Mouse (Mus musculus) limb, embryonic 11.5 days (tissue): Measurements from ENCODE around the gene Chst11. TPM values are rescaled to one million over a fixed set of nuclear protein-coding genes. Genes with fewer than 3 reads are reported as not detected.

Experiments used
- ATAC-seq: fragments of 200-750 bp; cut with Nextera tagmentation; 2 replicates; pipeline ENCODE4 v1.8.0; 2017; ENCODE audit warnings: low read depth; ENCODE audit not compliant: insufficient number of reproducible peaks, low FRiP score, low TSS enrichment
- DNase-seq: peaks from one replicate; pipeline ENCODE4 v3.0.0-alpha.2; 2015; ENCODE audit warnings: low spot score
- H3K27ac ChIP-seq: fragments of 300-500 bp; sonication (generic); replicated peaks from 2 replicates; pipeline ENCODE4 v1.5.1; 2014; ENCODE audit warnings: low read depth, mild to moderate bottlenecking, low read length
- H3K27me3 ChIP-seq: fragments of 300-500 bp; sonication (generic); 2 replicates; pipeline ENCODE4 v1.6.1; 2014; ENCODE audit warnings: mild to moderate bottlenecking, low read length, mixed read lengths; ENCODE audit not compliant: control insufficient read depth, insufficient read depth
- H3K36me3 ChIP-seq: fragments of 300-500 bp; sonication (generic); 2 replicates; pipeline ENCODE4 v1.6.1; 2014; ENCODE audit warnings: mild to moderate bottlenecking, low read length, moderate library complexity, mixed read lengths; ENCODE audit not compliant: control insufficient read depth, insufficient read depth
- H3K4me1 ChIP-seq: fragments of 300-500 bp; sonication (generic); 2 replicates; pipeline ENCODE4 v1.6.1; 2014; ENCODE audit warnings: low read length, mixed read lengths; ENCODE audit not compliant: control insufficient read depth, insufficient read depth
- H3K4me2 ChIP-seq: fragments of 300-500 bp; sonication (generic); 2 replicates; pipeline ENCODE4 v1.6.1; 2014; ENCODE audit warnings: low read depth, mild to moderate bottlenecking, moderate library complexity; ENCODE audit not compliant: severe bottlenecking
- H3K4me3 ChIP-seq: fragments of 300-500 bp; sonication (generic); 2 replicates; pipeline ENCODE4 v1.5.1; 2014; ENCODE audit warnings: low read depth, low read length
- H3K9ac ChIP-seq: fragments of 300-500 bp; sonication (generic); 2 replicates; pipeline ENCODE4 v1.6.1; 2014; ENCODE audit warnings: mild to moderate bottlenecking, low read length
- H3K9me3 ChIP-seq: fragments of 300-500 bp; sonication (generic); 2 replicates; pipeline ENCODE4 v1.6.1; 2016; ENCODE audit warnings: low read length; ENCODE audit not compliant: control insufficient read depth
- WGBS: fragments of 180-500 bp; shearing (Covaris S2); extraction: QIAGEN DNeasy Blood & Tissue Kit; methylation state at CpG from one replicate; pipeline ENCODE4 v1.1.7; 2014; 5-methylcytosine and 5-hydroxymethylcytosine counted together
- polyA plus RNA-seq: library from polyadenylated mRNA; unstranded; fragments of >200 nt; fragmentation: Nextera tagmentation; extraction: Ambion mirVana; gene quantifications from 2 replicates; pipeline ENCODE4 v1.2.1, GENCODE M21; 2014

Chst11 gene
- polyA plus RNA-seq, 1 experiment from 2014 or later = 3.0 TPM

DNA sequence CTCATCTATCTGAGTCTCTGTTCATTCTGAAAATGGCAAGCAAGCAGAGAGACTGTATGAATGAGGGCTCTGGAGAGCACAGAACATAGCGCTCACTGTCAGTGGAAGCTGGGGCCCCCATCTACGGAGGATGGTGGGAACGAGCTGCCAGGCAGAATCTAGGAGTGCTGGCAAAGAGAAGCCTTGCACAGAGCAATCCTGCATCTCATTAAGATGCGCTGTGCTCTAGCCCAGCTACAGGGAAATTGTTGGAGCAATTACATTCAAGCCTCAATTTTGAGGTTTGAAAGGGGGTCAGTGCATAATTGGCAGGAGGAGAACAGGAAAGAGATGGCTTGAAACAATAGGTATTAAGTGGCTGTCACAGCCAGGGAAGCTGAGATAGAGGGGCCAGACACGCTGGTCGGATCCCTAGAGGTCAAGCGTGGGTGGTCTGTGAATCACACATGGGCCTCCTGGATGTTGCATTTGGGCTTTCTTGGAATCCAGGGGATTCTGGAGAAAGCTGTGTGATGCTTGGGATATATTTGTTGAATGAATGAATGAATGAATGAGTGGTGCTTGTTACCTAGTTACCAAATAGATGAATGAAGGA, 121.0 kb downstream of the Chst11 start:
- H3K9me3 ChIP-seq = no peaks in the 10 kb centered on the region
- H3K36me3 ChIP-seq = no peaks in the 10 kb centered on the region
- no peaks in the 10 kb centered on the region for H3K27me3 ChIP-seq
- no peak for ATAC-seq
- DNase-seq = no peak
- no peak overlapping the region for H3K4me3 ChIP-seq
- no peak overlapping the region for H3K9ac ChIP-seq
- WGBS = 58% methylated on average over 7 of the region's 7 CpGs
- peaks cover 15% of the 10 kb centered on the region for H3K4me1 ChIP-seq
- H3K27ac ChIP-seq = no peak overlapping the region
- no peak overlapping the region for H3K4me2 ChIP-seq

DNA sequence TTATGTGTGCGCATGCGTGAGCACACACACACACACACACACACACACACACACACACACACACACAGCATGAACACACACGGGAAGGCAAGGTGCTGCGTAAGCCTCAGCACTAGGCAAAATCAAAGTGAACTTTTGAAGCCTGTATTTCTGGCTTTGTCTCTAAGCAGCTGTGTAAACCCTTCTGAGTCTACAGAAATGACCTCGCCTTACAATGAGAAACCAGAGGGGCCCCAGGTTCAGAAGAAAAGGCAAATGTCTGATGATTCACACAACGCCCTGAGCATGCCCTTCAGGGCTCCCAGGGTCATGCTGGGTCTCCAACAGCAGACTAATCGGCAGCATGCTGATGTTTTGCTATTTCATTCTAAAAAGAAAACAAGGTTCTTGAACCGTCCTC, 122.1 kb downstream of the Chst11 start:
- DNase-seq (no peak), ATAC-seq (no peak)
- Histone ChIP-seq H3K4me2 (no peak overlapping the region), H3K27me3 (no peaks in the 10 kb centered on the region), H3K27ac (no peak overlapping the region; the same call in 1 of the 2 replicates), H3K9ac (no peak overlapping the region), H3K4me3 (no peak overlapping the region), H3K36me3 (no peaks in the 10 kb centered on the region), H3K4me1 (peaks cover 13% of the 10 kb centered on the region), H3K9me3 (no peaks in the 10 kb centered on the region)
- WGBS = 69% methylated on average over 8 of the region's 8 CpGs

- no peak overlapping the region for H3K9ac ChIP-seq
- H3K27ac ChIP-seq = peak overlapping the region; percentile 9; the same call in 1 of the 2 replicates
- DNase-seq (no peak), ATAC-seq (no peak)
- peaks cover 13% of the 10 kb centered on the region for H3K4me1 ChIP-seq
- 56% methylated on average over 21 of the region's 21 CpGs for WGBS
- H3K4me2 ChIP-seq = no peak overlapping the region
- no peak overlapping the region for H3K4me3 ChIP-seq
- H3K36me3 ChIP-seq = no peaks in the 10 kb centered on the region
- H3K9me3 ChIP-seq = no peaks in the 10 kb centered on the region
- no peaks in the 10 kb centered on the region for H3K27me3 ChIP-seq
Observed at GRCm38 (mm10) chr10:83107921-83108738, 122.8 kb downstream of the Chst11 start.

- H3K9me3 ChIP-seq = no peaks in the 10 kb centered on the region
- peaks cover 12% of the 10 kb centered on the region for H3K4me1 ChIP-seq
- no peak overlapping the region for H3K4me3 ChIP-seq
- no peak overlapping the region for H3K27ac ChIP-seq
- H3K4me2 ChIP-seq = no peak overlapping the region
- no peak overlapping the region for H3K9ac ChIP-seq
- 84% methylated on average over 6 of the region's 6 CpGs for WGBS
- no peaks in the 10 kb centered on the region for H3K27me3 ChIP-seq
- ATAC-seq (no peak), DNase-seq (no peak)
- no peaks in the 10 kb centered on the region for H3K36me3 ChIP-seq
Observed at GRCm38 (mm10) chr10:83108946-83109345, 123.6 kb downstream of the Chst11 start.

DNA sequence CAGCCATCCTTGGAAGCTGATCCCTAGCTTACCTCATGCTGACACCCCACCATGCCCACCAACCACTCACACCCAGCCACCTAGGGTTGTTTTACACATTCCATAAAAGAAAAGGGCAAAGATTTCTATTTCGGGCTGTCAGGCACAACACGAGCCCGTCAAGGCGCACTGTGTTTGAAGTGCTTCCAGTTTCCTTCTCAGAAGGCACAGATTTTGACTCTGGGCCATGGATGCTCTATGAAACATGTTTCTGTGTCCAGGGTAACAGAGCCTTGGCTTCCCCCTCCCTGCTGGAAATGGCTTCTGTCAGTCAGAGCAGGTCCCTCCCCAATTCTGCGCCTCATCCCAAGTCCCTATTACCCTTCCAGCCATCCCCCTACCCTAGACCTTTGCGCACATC, 125.7 kb downstream of the Chst11 start:
- no peak overlapping the region for H3K27ac ChIP-seq

GRCm38 (mm10) chr10:83112345-83112744, 127.0 kb downstream of the Chst11 start:
- H3K4me1 ChIP-seq = peaks cover 11% of the 10 kb centered on the region
- no peaks in the 10 kb centered on the region for H3K36me3 ChIP-seq
- no peaks in the 10 kb centered on the region for H3K9me3 ChIP-seq
- 78% methylated on average over 4 of the region's 4 CpGs for whole genome bisulfite sequencing
- no peak for ATAC-seq
- H3K27me3 ChIP-seq = no peaks in the 10 kb centered on the region
- no peak overlapping the region for H3K9ac ChIP-seq
- H3K27ac ChIP-seq = no peak overlapping the region
- no peak for DNase-seq
- no peak overlapping the region for H3K4me3 ChIP-seq
- no peak overlapping the region for H3K4me2 ChIP-seq

More for the DNA sequence above, 125.7 kb downstream of the Chst11 start:
- Histone ChIP-seq H3K27me3 (no peaks in the 10 kb centered on the region), H3K36me3 (no peaks in the 10 kb centered on the region), H3K9ac (no peak overlapping the region), H3K4me1 (peaks cover 12% of the 10 kb centered on the region), H3K4me3 (no peak overlapping the region), H3K9me3 (no peaks in the 10 kb centered on the region), H3K4me2 (no peak overlapping the region)
- 94% methylated on average over 6 of the region's 6 CpGs for WGBS
- ATAC-seq = no peak
- no peak for DNase-seq

DNA sequence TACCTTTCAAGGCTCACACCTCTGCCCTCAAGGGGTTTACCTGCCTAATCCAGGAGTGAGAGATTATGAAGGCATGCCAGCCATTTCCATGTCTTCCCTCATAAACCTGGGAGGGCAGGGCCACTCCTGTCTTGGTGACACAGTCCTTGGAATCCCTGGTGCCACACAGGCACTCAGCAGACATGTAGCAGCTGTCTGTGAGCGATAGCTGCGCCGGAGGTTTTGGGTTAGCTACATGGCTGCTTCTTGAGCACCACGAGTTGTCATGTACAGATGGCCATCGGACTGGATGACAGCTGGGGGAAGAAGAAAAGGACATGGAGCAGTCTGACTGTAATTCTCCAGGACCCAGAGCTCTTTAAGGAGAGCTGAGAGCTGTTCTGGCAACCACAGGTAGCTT, 129.3 kb downstream of the Chst11 start:
- 93% methylated on average over 5 of the region's 5 CpGs for WGBS
- Histone ChIP-seq H3K36me3 (no peaks in the 10 kb centered on the region), H3K27ac (no peak overlapping the region), H3K9ac (no peak overlapping the region), H3K27me3 (no peaks in the 10 kb centered on the region), H3K4me3 (no peak overlapping the region), H3K4me1 (peaks cover 8% of the 10 kb centered on the region; the same call in 1 of the 2 replicates), H3K9me3 (no peaks in the 10 kb centered on the region), H3K4me2 (no peak overlapping the region)
- DNase-seq (no peak), ATAC-seq (no peak)

GRCm38 (mm10) chr10:83116889-83117288, 131.6 kb downstream of the Chst11 start:
- 49% methylated on average over 11 of the region's 11 CpGs for WGBS
- Histone ChIP-seq H3K36me3 (no peaks in the 10 kb centered on the region), H3K4me2 (no peak overlapping the region), H3K9me3 (no peaks in the 10 kb centered on the region), H3K4me3 (no peak overlapping the region), H3K4me1 (peaks cover 8% of the 10 kb centered on the region; the same call in 1 of the 2 replicates), H3K9ac (no peak overlapping the region), H3K27me3 (no peaks in the 10 kb centered on the region), H3K27ac (no peak overlapping the region)
- no peak for ATAC-seq
- DNase-seq = no peak
